Mouse (Mus musculus) heart, postnatal 0 days (tissue): ENCODE data around the gene Slx4ip. TPM values are rescaled to one million over a fixed set of nuclear protein-coding genes. Genes with fewer than 3 reads are reported as not detected.

Source experiments
- ATAC-seq: fragments of 200-750 bp; cut with Nextera tagmentation; 2 replicates; pipeline ENCODE4 v1.8.0; 2017; ENCODE audit warnings: low read depth, moderate number of reproducible peaks, moderate library complexity; ENCODE audit not compliant: insufficient read depth
- DNase-seq: peaks from one replicate; pipeline ENCODE4 v3.0.0-alpha.2; 2016; ENCODE audit warnings: low spot score
- H3K27ac ChIP-seq: fragments of 300-500 bp; sonication (generic); 2 replicates; pipeline ENCODE4 v1.5.1; 2014; ENCODE audit warnings: low read depth, mild to moderate bottlenecking
- H3K27me3 ChIP-seq: fragments of 300-500 bp; sonication (generic); 2 replicates; pipeline ENCODE4 v1.6.1; 2014; ENCODE audit warnings: low read length, mixed read lengths; ENCODE audit not compliant: control insufficient read depth, insufficient read depth
- H3K36me3 ChIP-seq: fragments of 300-500 bp; sonication (generic); replicated peaks from 2 replicates; pipeline ENCODE4 v1.6.1; 2014; ENCODE audit warnings: low read length, mixed read lengths; ENCODE audit not compliant: control insufficient read depth, insufficient read depth
- H3K4me1 ChIP-seq: fragments of 300-500 bp; sonication (generic); 2 replicates; pipeline ENCODE4 v1.6.1; 2014; ENCODE audit warnings: antibody characterized with exemption; ENCODE audit not compliant: control insufficient read depth, insufficient read depth
- H3K4me2 ChIP-seq: fragments of 300-500 bp; sonication (generic); 2 replicates; pipeline ENCODE4 v1.6.1; 2014; ENCODE audit warnings: low read depth, mild to moderate bottlenecking, low read length, moderate library complexity
- H3K4me3 ChIP-seq: fragments of 300-500 bp; sonication (generic); 2 replicates; pipeline ENCODE4 v1.5.1; 2014; ENCODE audit warnings: low read depth, low read length
- H3K9ac ChIP-seq: fragments of 300-500 bp; sonication (generic); replicated peaks from 2 replicates; pipeline ENCODE4 v1.6.1; 2014; ENCODE audit warnings: low read depth, low read length, mixed read lengths
- H3K9me3 ChIP-seq: fragments of 300-500 bp; sonication (generic); replicated peaks from 2 replicates; pipeline ENCODE4 v1.6.1; 2016; ENCODE audit warnings: low read length; ENCODE audit not compliant: control insufficient read depth
- CTCF ChIP-seq: IDR thresholded peaks from 2 replicates; pipeline ENCODE4 v1.5.1; 2016; ENCODE audit warnings: antibody characterized with exemption, control low read depth, low read depth
- EP300 ChIP-seq: IDR thresholded peaks from 2 replicates; pipeline ENCODE4 v1.6.1; 2016; ENCODE audit warnings: antibody characterized with exemption, low read depth
- WGBS: fragments of 180-500 bp; shearing (Covaris S2); extraction: QIAGEN DNeasy Blood & Tissue Kit; methylation state at CpG from one replicate; pipeline ENCODE4 v1.1.7; 2014; 5-methylcytosine and 5-hydroxymethylcytosine counted together
- polyA plus RNA-seq: library from polyadenylated mRNA; unstranded; fragments of >200 nt; fragmentation: Nextera tagmentation; extraction: Ambion mirVana; gene quantifications from 2 replicates; pipeline ENCODE4 v1.2.1, GENCODE M21; 2015
- total RNA-seq: library from RNA; depleted of rRNA; stranded (reverse); fragments of >200 nt; gene quantifications from 2 replicates; pipeline ENCODE4 v1.2.3, GENCODE M21; 2014; ENCODE audit warnings: low replicate concordance

The Slx4ip gene
- total and polyA plus RNA-seq, 2 experiments from 2014 or later: 1.2 to 2.1 TPM

DNA sequence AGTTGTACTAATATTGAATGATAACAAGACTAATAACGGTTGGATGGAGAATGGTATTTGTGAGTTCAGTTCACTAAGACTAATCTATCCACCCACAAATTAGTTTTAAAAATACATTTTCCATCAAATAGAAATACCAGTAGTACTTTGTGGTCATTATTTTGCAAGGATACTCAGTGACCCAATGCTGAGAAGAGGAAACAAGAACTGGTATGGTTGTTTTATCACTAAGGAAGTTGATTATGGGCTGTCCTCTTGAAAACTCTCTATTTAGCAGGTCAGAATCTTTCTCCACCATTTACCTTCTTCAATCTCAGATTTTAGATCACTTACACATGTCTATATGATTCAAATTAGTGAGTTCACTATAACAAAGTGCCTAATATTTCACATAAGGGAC lies 111.0 kb downstream of the Slx4ip start:
- WGBS: 95% methylated on average over 1 of the region's 1 CpGs

DNA sequence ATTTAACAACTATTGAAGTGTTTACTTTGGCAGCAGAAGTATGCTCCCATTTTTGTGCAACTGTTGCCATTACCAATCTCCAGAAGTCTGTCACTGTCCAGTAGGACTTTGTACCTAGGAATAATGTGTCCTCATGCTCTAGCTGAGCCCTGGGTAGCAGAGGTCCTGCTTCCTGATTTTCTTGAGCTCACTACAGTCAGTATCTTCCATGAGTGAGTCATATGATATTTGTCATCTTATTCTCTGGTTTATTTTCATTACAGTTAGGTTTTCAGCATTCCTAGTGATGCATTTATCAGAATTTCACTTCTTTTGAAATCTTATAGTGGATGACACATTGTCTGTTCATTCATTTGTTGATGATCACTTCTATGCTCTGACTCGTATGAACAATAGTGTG lies 115.6 kb downstream of the Slx4ip start:
- H3K9ac ChIP-seq: no peak overlapping the region
- no peak overlapping the region for H3K4me2 ChIP-seq
- WGBS: 67% methylated on average over 1 of the region's 1 CpGs
- H3K9me3 ChIP-seq: no peaks in the 10 kb centered on the region
- no peak overlapping the region for H3K27ac ChIP-seq
- H3K4me1 ChIP-seq: no peaks in the 10 kb centered on the region
- H3K36me3 ChIP-seq: no peaks in the 10 kb centered on the region
- no peak overlapping the region for H3K4me3 ChIP-seq
- no peaks in the 10 kb centered on the region for H3K27me3 ChIP-seq
- ATAC-seq (no peak), DNase-seq (no peak)
- TF ChIP-seq CTCF: no peak
- TF ChIP-seq EP300: no peak

More for the DNA sequence above, 111.0 kb downstream of the Slx4ip start:
- no peak for TF ChIP-seq EP300
- no peak for TF ChIP-seq CTCF
- Histone ChIP-seq H3K4me2 (no peak overlapping the region), H3K4me3 (no peak overlapping the region), H3K4me1 (no peaks in the 10 kb centered on the region), H3K9me3 (no peaks in the 10 kb centered on the region), H3K36me3 (no peaks in the 10 kb centered on the region), H3K27ac (no peak overlapping the region), H3K27me3 (no peaks in the 10 kb centered on the region), H3K9ac (no peak overlapping the region)
- no peak for ATAC-seq
- no peak for DNase-seq

DNA sequence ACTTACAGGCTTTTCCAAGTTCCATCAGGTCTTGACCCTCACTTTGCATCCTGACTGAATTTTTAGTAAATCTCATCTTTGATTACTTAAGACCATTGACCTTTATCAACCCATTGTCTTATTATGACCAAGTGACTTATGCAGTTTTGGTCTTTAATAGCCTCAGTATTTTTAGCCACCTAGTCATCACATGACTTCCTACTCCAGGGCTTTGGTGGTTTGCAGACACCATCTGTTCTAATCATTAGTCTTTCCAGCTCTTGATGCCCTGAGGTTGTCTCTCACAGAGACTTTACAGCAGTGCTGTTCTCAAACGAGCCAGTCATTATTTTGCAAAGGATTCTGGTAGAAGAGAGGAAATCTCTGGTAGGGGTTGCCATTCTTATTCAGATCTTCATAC lies 121.0 kb downstream of the Slx4ip start:
- Histone ChIP-seq H3K9ac (no peak overlapping the region), H3K27me3 (no peaks in the 10 kb centered on the region), H3K4me2 (no peak overlapping the region), H3K9me3 (no peaks in the 10 kb centered on the region), H3K36me3 (no peaks in the 10 kb centered on the region), H3K4me1 (no peaks in the 10 kb centered on the region), H3K27ac (no peak overlapping the region), H3K4me3 (no peak overlapping the region)
- ATAC-seq: no peak
- 65% methylated on average over 1 of the region's 1 CpGs for WGBS
- DNase-seq: no peak
- TF ChIP-seq CTCF (no peak), EP300 (no peak)

DNA sequence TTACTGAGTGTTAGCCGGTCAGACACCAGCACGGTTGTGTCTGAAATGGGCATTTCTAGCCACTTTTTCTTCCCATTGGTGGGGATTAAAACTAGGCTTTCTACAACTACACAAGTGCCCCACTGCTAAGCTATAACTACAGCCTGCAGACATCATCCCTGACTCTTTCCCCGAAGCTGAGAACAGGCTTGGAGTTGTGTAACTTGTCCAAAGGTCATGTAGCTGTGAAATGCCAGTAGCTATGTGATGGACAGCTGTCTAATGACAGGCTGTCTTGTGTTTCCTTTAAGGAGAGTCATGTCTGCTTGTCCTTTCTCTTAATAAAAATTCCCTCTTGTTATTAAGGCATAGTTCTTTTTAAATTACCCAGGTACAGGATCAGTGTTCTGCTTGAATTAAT lies 122.1 kb downstream of the Slx4ip start:
- TF ChIP-seq CTCF (no peak), EP300 (no peak)
- H3K4me3 ChIP-seq: no peak overlapping the region
- H3K27me3 ChIP-seq: no peaks in the 10 kb centered on the region
- no peak overlapping the region for H3K27ac ChIP-seq
- no peaks in the 10 kb centered on the region for H3K4me1 ChIP-seq
- WGBS: 73% methylated on average over 3 of the region's 3 CpGs
- H3K9me3 ChIP-seq: no peaks in the 10 kb centered on the region
- H3K9ac ChIP-seq: no peak overlapping the region
- no peak for DNase-seq
- H3K4me2 ChIP-seq: no peak overlapping the region
- no peak for ATAC-seq
- no peaks in the 10 kb centered on the region for H3K36me3 ChIP-seq

DNA sequence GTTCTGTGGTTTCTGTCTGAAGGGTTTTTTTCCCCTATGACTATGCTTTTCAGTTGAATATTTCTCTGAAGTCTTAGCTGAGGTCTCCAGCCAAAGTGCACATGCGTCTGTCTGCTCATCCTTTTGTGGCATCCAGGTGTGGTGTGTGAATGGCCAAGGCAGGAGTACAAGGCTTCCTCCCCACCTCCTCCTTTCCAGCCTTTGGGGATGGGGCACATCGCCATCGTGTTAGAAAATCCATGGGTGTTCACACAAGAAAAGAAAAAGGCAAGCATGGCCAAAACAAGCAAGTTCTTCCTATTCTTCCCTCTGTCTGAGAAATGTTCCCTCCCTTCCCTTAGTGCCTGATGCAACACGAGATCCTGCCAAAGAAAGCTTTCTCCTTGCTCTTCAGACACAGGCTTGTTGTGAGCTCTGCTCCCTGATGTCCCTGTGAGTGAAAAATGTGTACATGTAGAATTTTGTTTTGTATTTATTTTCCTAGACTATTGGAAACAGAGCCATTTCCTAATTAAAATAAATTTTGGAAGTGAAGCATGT lies 122.9 kb downstream of the Slx4ip start:
- Histone ChIP-seq H3K9ac (no peak overlapping the region), H3K4me3 (no peak overlapping the region), H3K9me3 (no peaks in the 10 kb centered on the region), H3K27me3 (no peaks in the 10 kb centered on the region), H3K4me2 (no peak overlapping the region), H3K4me1 (no peaks in the 10 kb centered on the region), H3K27ac (no peak overlapping the region), H3K36me3 (no peaks in the 10 kb centered on the region)
- TF ChIP-seq EP300: no peak
- TF ChIP-seq CTCF: no peak
- ATAC-seq (no peak), DNase-seq (peak; percentile 51)
- 53% methylated on average over 4 of the region's 4 CpGs for WGBS

DNA sequence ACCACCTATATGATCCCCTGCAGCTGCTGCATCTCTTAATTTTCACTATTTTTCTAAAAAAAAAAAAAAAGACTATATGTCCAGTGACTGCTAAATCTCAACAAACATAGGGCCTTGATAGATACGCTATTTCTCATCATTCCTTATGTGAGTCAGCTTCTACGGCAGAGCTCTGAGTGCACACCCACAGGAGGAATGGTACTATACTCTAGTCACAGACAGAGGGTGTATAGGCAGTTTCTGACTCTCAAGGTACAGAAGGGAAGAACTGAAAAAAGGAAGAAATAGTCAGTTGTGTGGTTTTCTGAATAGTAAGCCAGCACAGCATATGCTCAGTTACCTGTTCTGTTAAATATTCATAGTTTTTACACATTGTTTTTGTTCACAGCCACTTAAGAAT lies 123.4 kb downstream of the Slx4ip start:
- Histone ChIP-seq H3K9ac (no peak overlapping the region), H3K4me1 (no peaks in the 10 kb centered on the region), H3K27me3 (no peaks in the 10 kb centered on the region), H3K27ac (no peak overlapping the region), H3K9me3 (no peaks in the 10 kb centered on the region), H3K4me2 (no peak overlapping the region), H3K4me3 (no peak overlapping the region), H3K36me3 (no peaks in the 10 kb centered on the region)
- no peak for TF ChIP-seq CTCF
- TF ChIP-seq EP300: no peak
- no peak for DNase-seq
- no peak for ATAC-seq
- WGBS: 73% methylated on average over 2 of the region's 2 CpGs
